Mouse (Mus musculus) liver, postnatal 0 days (tissue): ENCODE measurements around the gene Syt3.

Experiments
- CTCF ChIP-seq: sonication (generic); IDR thresholded peaks from 2 replicates; pipeline ENCODE4 v1.5.1; 2016; ENCODE audit warnings: antibody characterized with exemption, low read depth
- EP300 ChIP-seq: IDR thresholded peaks from 2 replicates; pipeline ENCODE4 v1.6.1; 2016; ENCODE audit warnings: antibody characterized with exemption, low read depth, mild to moderate bottlenecking

DNA sequence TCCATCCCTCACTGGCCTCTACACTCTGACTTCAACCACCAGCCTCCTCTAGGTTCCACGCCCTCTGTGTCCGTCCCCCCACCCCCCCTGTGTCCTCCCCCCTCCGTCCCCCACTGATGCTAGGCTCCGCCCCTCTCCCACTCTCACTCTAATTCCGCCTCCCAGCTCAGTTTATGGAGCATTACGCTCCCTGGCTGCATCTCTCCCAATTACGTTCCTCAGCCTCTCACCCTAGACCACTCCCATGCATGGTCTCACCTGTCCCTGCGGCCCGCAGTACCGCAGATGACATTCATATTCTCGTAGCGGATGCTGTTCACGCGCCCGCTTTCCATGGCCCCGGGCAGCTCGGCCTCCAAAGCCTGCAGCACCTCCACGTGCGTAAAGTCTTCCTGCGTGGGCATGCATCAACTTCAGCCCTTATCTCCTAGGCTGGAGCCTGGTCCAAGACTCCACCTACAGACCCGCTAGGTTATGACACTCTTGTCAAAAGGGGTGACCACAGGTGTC is 23.1 kb upstream of the Syt3 start:
- TF ChIP-seq CTCF (no peak), EP300 (no peak)
